In the genomic region with DNA sequence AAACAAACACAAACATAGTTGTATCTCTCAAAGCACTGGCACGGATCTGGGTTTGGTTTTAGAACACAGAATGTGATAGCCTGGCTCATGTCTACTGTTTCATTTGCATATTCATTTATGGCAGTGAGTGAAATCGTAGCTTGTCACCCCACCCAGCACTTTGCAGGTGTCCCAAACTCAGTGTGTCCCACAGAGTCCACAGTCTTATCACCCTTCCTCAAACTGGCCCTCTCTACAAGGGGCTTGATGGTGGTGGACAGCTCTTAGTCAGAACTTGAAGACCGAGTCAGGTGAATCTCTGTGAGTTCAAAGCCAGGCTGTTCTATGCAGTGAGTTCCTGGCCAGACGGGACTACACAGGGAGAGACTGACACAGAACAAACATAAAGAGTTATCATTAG, we compare ENCODE assay signal across 27 mouse cellular contexts.
DNase-seq lines count a peak whose midpoint lies in the region; ATAC-seq lines count a peak whose summit lies in the region.
"Had no signal": no experiment of that assay in that cellular context is flagged by ENCODE, and none has a peak within 500 bp of the region (broad histone marks: within the 10 kb centered on the region; RNA-seq: fewer than 3 reads in every experiment).

No protein-coding gene starts in this region.

- ATAC-seq in embryonic facial prominence, embryonic 15.5 days (ENCODE audit: insufficient number of reproducible peaks, low FRiP score, low TSS enrichment, low read depth) = no peak
- no peak for ATAC-seq in neural tube, embryonic 15.5 days (ENCODE audit: low FRiP score)
- ATAC-seq: hindbrain, embryonic 16.5 days; Patski had no signal

- no peaks in the 10 kb centered on the region for H3K9me3 ChIP-seq in embryonic facial prominence, embryonic 15.5 days (replicated peaks)
- H3K9me3 ChIP-seq in embryonic facial prominence, embryonic 10.5 days = no peaks in the 10 kb centered on the region
- H3K9me3 ChIP-seq in neural tube, embryonic 15.5 days (replicated peaks) = no peaks in the 10 kb centered on the region
- H3K9me3 ChIP-seq: embryonic facial prominence, embryonic 12.5 days; forebrain, embryonic 13.5 days; G1E; heart, embryonic 12.5 days; heart, embryonic 15.5 days; hindbrain, embryonic 10.5 days; hindbrain, embryonic 13.5 days had no signal

- no peak for DNase-seq in embryonic facial prominence, embryonic 10.5 days (ENCODE audit: low spot score)
- peak; percentile 3 for DNase-seq in layer of hippocampus, adult 9-11 months
- no peak for DNase-seq in layer of hippocampus, postnatal 14 days (ENCODE audit: low spot score in 2 of 2)
- no peak for DNase-seq in neural tube, embryonic 10.5 days (ENCODE audit: extremely low spot score, low spot score)
- no peak for DNase-seq in spleen, adult 12 weeks (ENCODE audit: low spot score)
- DNase-seq: adrenal gland, postnatal 36 days; B cell, adult 2 months; cerebellum, adult 18-20 months; cerebellum, adult 9-10 months; cerebellum, postnatal 14 days; gastrocnemius, postnatal 10 days; gastrocnemius, postnatal 36 days; heart, postnatal 10 days; heart, postnatal 36 days had no signal

- peaks cover 21% of the 10 kb centered on the region for H3K4me1 ChIP-seq in embryonic facial prominence, embryonic 15.5 days
- H3K4me1 ChIP-seq in embryonic facial prominence, embryonic 10.5 days = peaks cover 38% of the 10 kb centered on the region
- peaks cover 23% of the 10 kb centered on the region for H3K4me1 ChIP-seq in neural tube, embryonic 15.5 days

- H3K27me3 ChIP-seq in embryonic facial prominence, embryonic 15.5 days = no peaks in the 10 kb centered on the region
- H3K27me3 ChIP-seq in embryonic facial prominence, embryonic 10.5 days (replicated peaks; ENCODE audit: low read depth, poor library complexity, severe bottlenecking) = 0 out of 2 replicates have a peak, but pooled peaks cover 6% of the 10 kb centered on the region
- H3K27me3 ChIP-seq in neural tube, embryonic 15.5 days (replicated peaks) = no peaks in the 10 kb centered on the region
- H3K27me3 ChIP-seq: CH12.LX; embryonic facial prominence, embryonic 12.5 days; forebrain, embryonic 13.5 days; heart, embryonic 12.5 days; heart, embryonic 15.5 days; hindbrain, embryonic 13.5 days had no signal

- H3K27ac ChIP-seq in embryonic facial prominence, embryonic 15.5 days (replicated peaks) = peak overlapping the region; percentile 34; the same call in 1 of the 2 replicates
- H3K27ac ChIP-seq in embryonic facial prominence, embryonic 10.5 days (replicated peaks) = no peak overlapping the region
- H3K27ac ChIP-seq in neural tube, embryonic 15.5 days (replicated peaks) = 0 out of 2 replicates have a peak overlapping the region, but pooled peaks have one; percentile 13
- H3K27ac ChIP-seq: embryonic facial prominence, embryonic 12.5 days; heart, embryonic 15.5 days; hindbrain, embryonic 10.5 days had no signal

- H3K36me3 ChIP-seq in embryonic facial prominence, embryonic 15.5 days = no peaks in the 10 kb centered on the region
- no peaks in the 10 kb centered on the region for H3K36me3 ChIP-seq in embryonic facial prominence, embryonic 10.5 days (replicated peaks)
- H3K36me3 ChIP-seq in neural tube, embryonic 15.5 days = no peaks in the 10 kb centered on the region
- H3K36me3 ChIP-seq: embryonic facial prominence, embryonic 12.5 days; G1E; heart, embryonic 12.5 days; heart, embryonic 15.5 days; hindbrain, embryonic 10.5 days; hindbrain, embryonic 13.5 days had no signal

- H3K9ac ChIP-seq in embryonic facial prominence, embryonic 15.5 days = no peak overlapping the region
- H3K9ac ChIP-seq in neural tube, embryonic 15.5 days (replicated peaks) = no peak overlapping the region
- H3K9ac ChIP-seq: embryonic facial prominence, embryonic 12.5 days; forebrain, embryonic 13.5 days; heart, embryonic 12.5 days; heart, embryonic 15.5 days; hindbrain, embryonic 13.5 days had no signal

- H3K4me3 ChIP-seq in embryonic facial prominence, embryonic 15.5 days (replicated peaks) = no peak overlapping the region
- H3K4me3 ChIP-seq in embryonic facial prominence, embryonic 10.5 days = no peak overlapping the region
- H3K4me3 ChIP-seq in neural tube, embryonic 15.5 days (replicated peaks) = no peak overlapping the region
- H3K4me3 ChIP-seq: embryonic facial prominence, embryonic 12.5 days; erythroblast, embryonic 14.5 days; forebrain, embryonic 13.5 days; heart, embryonic 12.5 days; heart, embryonic 15.5 days; hindbrain, embryonic 10.5 days; hindbrain, embryonic 13.5 days had no signal

- H3K4me2 ChIP-seq in embryonic facial prominence, embryonic 15.5 days (replicated peaks) = no peak overlapping the region
- H3K4me2 ChIP-seq in neural tube, embryonic 15.5 days = no peak overlapping the region
- H3K4me2 ChIP-seq: embryonic facial prominence, embryonic 12.5 days; heart, embryonic 12.5 days; heart, embryonic 15.5 days; hindbrain, embryonic 13.5 days had no signal

- WGBS in embryonic facial prominence, embryonic 15.5 days = 66% methylated on average over 4 of the region's 4 CpGs
- WGBS in embryonic facial prominence, embryonic 10.5 days = 78% methylated on average over 4 of the region's 4 CpGs
- 69% methylated on average over 4 of the region's 4 CpGs for WGBS in neural tube, embryonic 15.5 days
